Comparison of ENCODE assay signal across 9 mouse cellular contexts in genomic region chr14:31432424-31432823, GRCm38 (mm10). TPM values are rescaled to one million over a fixed set of nuclear protein-coding genes. Genes with fewer than 3 reads are reported as not detected.
DNase-seq lines count a peak whose midpoint lies in the region; ATAC-seq and TF ChIP-seq lines count a peak whose summit lies in the region.
"Had no signal": no experiment of that assay in that cellular context is flagged by ENCODE, and none has a peak within 500 bp of the region (broad histone marks: within the 10 kb centered on the region; RNA-seq: fewer than 3 reads in every experiment).

No protein-coding gene starts in this region.

- no peaks in the 10 kb centered on the region for H3K9me3 ChIP-seq in kidney, embryonic 14.5 days (ENCODE audit: control insufficient read depth, low read length)
- H3K9me3 ChIP-seq in liver, embryonic 13.5 days (replicated peaks) = no peaks in the 10 kb centered on the region
- H3K9me3 ChIP-seq in midbrain, embryonic 11.5 days (ENCODE audit: control insufficient read depth, low read length) = no peaks in the 10 kb centered on the region
- H3K9me3 ChIP-seq in midbrain, embryonic 16.5 days (replicated peaks; ENCODE audit: control insufficient read depth, low read length, poor library complexity, severe bottlenecking) = no peaks in the 10 kb centered on the region

- no peak overlapping the region for H3K9ac ChIP-seq in kidney, embryonic 14.5 days (ENCODE audit: low read depth, low read length)
- peak overlapping the region; percentile 37; the same call in 1 of the 2 replicates for H3K9ac ChIP-seq in liver, embryonic 13.5 days
- H3K9ac ChIP-seq in midbrain, embryonic 11.5 days (ENCODE audit: low read length) = no peak overlapping the region
- H3K9ac ChIP-seq in midbrain, embryonic 16.5 days (ENCODE audit: low read depth, low read length) = no peak overlapping the region

- peaks cover 32% of the 10 kb centered on the region for H3K4me1 ChIP-seq in cerebellum, adult 2 months (ENCODE audit: control insufficient read depth, insufficient read depth, low read length)
- peaks cover 39% of the 10 kb centered on the region for H3K4me1 ChIP-seq in kidney, embryonic 14.5 days (ENCODE audit: control insufficient read depth, insufficient read depth, low read length)
- peaks cover 4% of the 10 kb centered on the region; the same call in 1 of the 2 replicates for H3K4me1 ChIP-seq in bone marrow, adult 2 months (ENCODE audit: control insufficient read depth, insufficient read depth, low read length)
- peaks cover 68% of the 10 kb centered on the region for H3K4me1 ChIP-seq in liver, embryonic 13.5 days (replicated peaks)
- H3K4me1 ChIP-seq in midbrain, embryonic 11.5 days (ENCODE audit: control insufficient read depth, insufficient read depth, low read length) = no peaks in the 10 kb centered on the region; the same call in 1 of the 2 replicates
- H3K4me1 ChIP-seq in midbrain, embryonic 16.5 days (ENCODE audit: control insufficient read depth, insufficient read depth, low read length) = peaks cover 36% of the 10 kb centered on the region

- H3K4me3 ChIP-seq in cerebellum, adult 2 months (replicated peaks; ENCODE audit: insufficient read depth, low read depth, low read length) = peak overlapping the region; percentile 33
- no peak overlapping the region for H3K4me3 ChIP-seq in kidney, embryonic 14.5 days (ENCODE audit: low read length)
- H3K4me3 ChIP-seq in bone marrow, adult 2 months (replicated peaks; ENCODE audit: control insufficient read depth, low read depth, low read length) = peak overlapping the region; percentile 4
- peak overlapping the region; percentile 30 for H3K4me3 ChIP-seq in liver, embryonic 13.5 days (replicated peaks)
- H3K4me3 ChIP-seq in midbrain, embryonic 11.5 days (ENCODE audit: low read depth, low read length) = no peak overlapping the region
- H3K4me3 ChIP-seq in midbrain, embryonic 16.5 days (ENCODE audit: low read depth, low read length) = no peak overlapping the region

- H3K27ac ChIP-seq in cerebellum, adult 2 months (ENCODE audit: insufficient read depth, low read length) = peak overlapping the region; percentile 10; the same call in 1 of the 2 replicates
- 0 out of 2 replicates have a peak overlapping the region, but pooled peaks have one; percentile 1 for H3K27ac ChIP-seq in kidney, embryonic 14.5 days (ENCODE audit: low read depth, low read length)
- 0 out of 2 replicates have a peak overlapping the region, but pooled peaks have one; percentile 18 for H3K27ac ChIP-seq in bone marrow, adult 2 months (ENCODE audit: control insufficient read depth, insufficient read depth, low read depth, low read length, poor library complexity)
- peak overlapping the region; percentile 19; the same call in 1 of the 2 replicates for H3K27ac ChIP-seq in liver, embryonic 13.5 days
- H3K27ac ChIP-seq in midbrain, embryonic 11.5 days (ENCODE audit: low read depth, low read length) = no peak overlapping the region
- H3K27ac ChIP-seq in midbrain, embryonic 16.5 days (ENCODE audit: low read length) = no peak overlapping the region

- no peak overlapping the region; the same call in 1 of the 2 replicates for H3K4me2 ChIP-seq in kidney, embryonic 14.5 days (replicated peaks; ENCODE audit: low read depth, low read length)
- peak overlapping the region; percentile 85 for H3K4me2 ChIP-seq in liver, embryonic 13.5 days
- H3K4me2 ChIP-seq in midbrain, embryonic 11.5 days = no peak overlapping the region
- H3K4me2 ChIP-seq in midbrain, embryonic 16.5 days (ENCODE audit: low read length) = no peak overlapping the region

- H3K36me3 ChIP-seq in kidney, embryonic 14.5 days (ENCODE audit: control insufficient read depth, insufficient read depth, low read length) = 0 out of 2 replicates have a peak, but pooled peaks cover 2% of the 10 kb centered on the region
- no peaks in the 10 kb centered on the region for H3K36me3 ChIP-seq in liver, embryonic 13.5 days
- no peaks in the 10 kb centered on the region for H3K36me3 ChIP-seq in midbrain, embryonic 11.5 days (ENCODE audit: control insufficient read depth, insufficient read depth, low read length)
- H3K36me3 ChIP-seq in midbrain, embryonic 16.5 days (ENCODE audit: control insufficient read depth, insufficient read depth, low read length) = peaks cover 5% of the 10 kb centered on the region; the same call in 1 of the 2 replicates

- peak in 1 of 2 experiments; percentile 51 for DNase-seq in cerebellum, adult 2 months
- no peak for DNase-seq in cerebellum, postnatal 36 days
- DNase-seq in kidney, adult 11 months = no peak
- no peak for DNase-seq in liver, embryonic 13.5 days
- DNase-seq in midbrain, embryonic 11.5 days (ENCODE audit: low spot score, missing footprints) = no peak
- DNase-seq: thymus, adult 2 months had no signal

- no peak for TF ChIP-seq POLR2A in cerebellum, adult 2 months (IDR thresholded peaks at IDR 0.05; ENCODE audit: borderline replicate concordance, insufficient read depth, low read length)
- no peak for TF ChIP-seq POLR2A in bone marrow, adult 2 months (IDR thresholded peaks at IDR 0.05; ENCODE audit: borderline replicate concordance, control insufficient read depth, low read depth, low read length)

- H3K27me3 ChIP-seq in cerebellum, adult 2 months (ENCODE audit: control insufficient read depth, insufficient read depth, low read length) = no peaks in the 10 kb centered on the region
- H3K27me3 ChIP-seq in kidney, embryonic 14.5 days (ENCODE audit: control insufficient read depth, insufficient read depth, low read length) = no peaks in the 10 kb centered on the region
- peaks cover 37% of the 10 kb centered on the region for H3K27me3 ChIP-seq in liver, embryonic 13.5 days
- H3K27me3 ChIP-seq in midbrain, embryonic 11.5 days (ENCODE audit: control insufficient read depth, insufficient read depth, low read length) = peaks cover 5% of the 10 kb centered on the region
- H3K27me3 ChIP-seq in midbrain, embryonic 16.5 days (ENCODE audit: control insufficient read depth, insufficient read depth, low read depth, low read length) = no peaks in the 10 kb centered on the region

- no peak for ATAC-seq in kidney, embryonic 14.5 days (ENCODE audit: low FRiP score, low TSS enrichment)
- ATAC-seq in liver, embryonic 13.5 days (ENCODE audit: low read depth) = no peak
- no peak for ATAC-seq in midbrain, embryonic 11.5 days (ENCODE audit: low FRiP score)
- ATAC-seq in midbrain, embryonic 16.5 days = no peak

- WGBS in cerebellum, adult 2 months = under 1% methylated on average over 4 of the region's 4 CpGs
- 19% methylated on average over 4 of the region's 4 CpGs for WGBS in kidney, embryonic 14.5 days
- 17% methylated on average over 4 of the region's 4 CpGs for WGBS in bone marrow, adult 2 months
- WGBS in liver, embryonic 13.5 days (ENCODE audit: insufficient replicate concordance) = 23% methylated on average over 4 of the region's 4 CpGs
- 68% methylated on average over 4 of the region's 4 CpGs for WGBS in midbrain, embryonic 11.5 days
- WGBS in midbrain, embryonic 16.5 days = 59% methylated on average over 4 of the region's 4 CpGs

- TF ChIP-seq CTCF in cerebellum, adult 2 months (IDR thresholded peaks at IDR 0.05; ENCODE audit: borderline replicate concordance, insufficient read depth, low read depth, low read length) = no peak
- no peak for TF ChIP-seq CTCF in bone marrow, adult 2 months (IDR thresholded peaks at IDR 0.05; ENCODE audit: control insufficient read depth, insufficient read depth, low read length)

RNA-seq across cellular contexts. Expression of gene Sh3bp5, which starts 3.5 kb away (rescaled TPM):
- 72.9 and 77.1 TPM in 2 replicates for polyA plus RNA-seq in cerebellum, adult 2 months (2012; rRNA removed)
- polyA plus RNA-seq in kidney, embryonic 14.5 days (2014; fragmentation: Nextera tagmentation; extraction: Ambion mirVana) = 6.7 and 14.3 TPM in 2 replicates
- 14.6 and 24.0 TPM in 2 replicates for polyA plus RNA-seq in bone marrow, adult 2 months (2011; ENCODE audit: insufficient read depth, insufficient read length, low replicate concordance, missing spikeins)
- polyA plus RNA-seq in liver, embryonic 13.5 days (2015; fragmentation: Nextera tagmentation; extraction: Ambion mirVana) = 13.3 and 16.2 TPM in 2 replicates
- 15.3 and 15.8 TPM in 2 replicates for polyA plus RNA-seq in midbrain, embryonic 11.5 days (2014; fragmentation: Nextera tagmentation; extraction: Ambion mirVana)
- polyA plus RNA-seq in midbrain, embryonic 16.5 days (2015; fragmentation: Nextera tagmentation; extraction: Ambion mirVana) = 156 and 158 TPM in 2 replicates

Comparison
In these comparisons a context has a peak if more than half of its experiments do, and no peak if none do; other contexts are left out.
1. H3K27ac ChIP-seq: peak in cerebellum, adult 2 months (single experiment), kidney, embryonic 14.5 days (single experiment), bone marrow, adult 2 months (single experiment) and liver, embryonic 13.5 days (single experiment); none in midbrain, embryonic 11.5 days (single experiment) and midbrain, embryonic 16.5 days (single experiment).
2. H3K4me3 ChIP-seq: peak in cerebellum, adult 2 months (single experiment), bone marrow, adult 2 months (single experiment) and liver, embryonic 13.5 days (single experiment); none in kidney, embryonic 14.5 days (single experiment), midbrain, embryonic 11.5 days (single experiment) and midbrain, embryonic 16.5 days (single experiment).